Mouse (Mus musculus): ENCODE data around the gene Grhpr. TPM values are rescaled to one million over a fixed set of nuclear protein-coding genes. Genes with fewer than 3 reads are reported as not detected.

The Grhpr gene
- polyA plus RNA-seq, 1 experiment, result 71.1 TPM

DNA sequence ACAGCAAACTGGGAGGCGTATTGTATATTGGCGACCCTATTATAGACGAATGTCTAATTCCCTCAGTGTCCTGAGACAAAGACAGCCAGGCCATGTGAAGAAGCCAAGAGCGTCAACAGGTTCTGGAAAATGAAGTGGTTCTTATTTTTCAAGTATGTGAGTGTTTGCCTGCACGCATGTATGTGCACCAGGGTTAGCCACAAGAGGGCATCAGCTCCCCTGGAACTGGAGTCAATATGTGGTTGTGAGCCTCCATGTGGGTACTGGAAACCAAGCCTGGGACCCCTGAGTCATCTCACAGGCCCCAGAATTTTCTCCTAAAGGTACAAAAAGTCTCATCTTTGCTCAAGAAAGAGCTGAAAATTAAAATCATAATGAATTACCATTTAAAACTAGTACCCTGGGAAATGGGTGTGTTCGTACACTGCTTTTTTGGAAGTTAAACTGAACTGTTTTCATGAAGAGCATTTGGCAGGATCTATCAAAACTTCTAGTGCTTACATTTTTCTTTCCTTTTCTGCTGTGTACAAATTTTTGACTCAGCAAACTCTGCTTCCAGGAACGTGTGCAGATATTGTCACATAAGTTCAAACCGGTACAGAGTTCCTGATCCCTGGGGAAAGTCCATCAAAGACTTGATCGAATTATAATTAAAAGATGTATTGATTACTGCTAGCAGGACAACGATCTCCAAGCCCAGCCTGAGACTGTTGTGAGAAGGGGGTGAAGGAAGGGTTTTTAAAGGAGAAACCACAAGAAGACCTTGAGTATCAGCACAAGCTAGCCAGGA lies 4.1 kb upstream of the Grhpr start:
- no peak for TF ChIP-seq CEBPB (IDR thresholded peaks at IDR 0.05; ENCODE audit: insufficient read depth, poor library complexity, severe bottlenecking)
- no peak for TF ChIP-seq MYOD1 (IDR thresholded peaks at IDR 0.05; ENCODE audit: control insufficient read depth in 1 of 3, insufficient read length in 2 of 3, low read depth in 2 of 3)
- TF ChIP-seq TCF12 (IDR thresholded peaks at IDR 0.05; ENCODE audit: insufficient read depth, poor library complexity, severe bottlenecking), result no peak
- TF ChIP-seq SRF (IDR thresholded peaks at IDR 0.05; ENCODE audit: control insufficient read depth, insufficient read length, low read depth), result no peak
- TF ChIP-seq REST (IDR thresholded peaks at IDR 0.05; ENCODE audit: insufficient read depth, insufficient read length), result no peak
- no peak for TF ChIP-seq POLR2AphosphoS2 (IDR thresholded peaks at IDR 0.05; ENCODE audit: insufficient read length, low read depth)
- TF ChIP-seq MYOG (IDR thresholded peaks at IDR 0.05; ENCODE audit: control insufficient read depth in 1 of 3, insufficient read depth in 1 of 3, insufficient read length in 2 of 3, low read depth in 2 of 3), result no peak
- H3K79me2 ChIP-seq (ENCODE audit: control insufficient read depth, insufficient read depth), result no peaks in the 10 kb centered on the region
- no peaks in the 10 kb centered on the region for H3K27me3 ChIP-seq (ENCODE audit: control insufficient read depth, insufficient read depth, insufficient read length)
- no peak overlapping the region for H3K4me2 ChIP-seq (ENCODE audit: low read depth)
- no peaks in the 10 kb centered on the region for H3K36me3 ChIP-seq (ENCODE audit: control insufficient read depth, insufficient read depth)
- no peak overlapping the region for H3ac ChIP-seq (ENCODE audit: control insufficient read depth, insufficient read length)
- H3K4me3 ChIP-seq, result no peak overlapping the region

DNA sequence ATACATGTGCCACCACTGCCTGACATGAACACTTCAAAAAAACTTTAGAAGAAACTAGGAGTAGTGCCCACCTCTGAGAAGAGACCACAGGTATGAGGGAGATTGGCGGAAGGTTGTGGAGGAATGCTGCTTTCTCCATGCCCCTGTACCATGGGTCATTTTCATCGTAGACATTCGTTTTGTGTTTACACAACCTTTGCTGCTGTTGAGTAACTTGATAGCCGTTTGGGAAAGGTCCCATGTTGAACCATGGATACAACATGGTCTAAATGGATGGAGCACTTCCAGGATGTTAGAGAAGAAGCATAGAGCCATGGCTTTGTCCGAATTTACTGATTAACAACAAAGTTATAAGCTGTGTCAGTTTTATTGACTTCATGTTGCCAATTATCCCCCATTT lies 3.0 kb upstream of the Grhpr start:
- H3ac ChIP-seq (ENCODE audit: control insufficient read depth, insufficient read length), result no peak overlapping the region
- H3K27me3 ChIP-seq (ENCODE audit: control insufficient read depth, insufficient read depth, insufficient read length), result no peaks in the 10 kb centered on the region
- no peaks in the 10 kb centered on the region for H3K79me2 ChIP-seq (ENCODE audit: control insufficient read depth, insufficient read depth)
- H3K36me3 ChIP-seq (ENCODE audit: control insufficient read depth, insufficient read depth), result no peaks in the 10 kb centered on the region
- TF ChIP-seq TCF3 (IDR thresholded peaks at IDR 0.05; ENCODE audit: insufficient read length, low read depth) (no peak), MYOD1 (IDR thresholded peaks at IDR 0.05; ENCODE audit: control insufficient read depth in 1 of 3, insufficient read length in 2 of 3, low read depth in 2 of 3) (no peak), POLR2AphosphoS2 (IDR thresholded peaks at IDR 0.05; ENCODE audit: insufficient read length, low read depth) (no peak), POLR2A (IDR thresholded peaks at IDR 0.05; ENCODE audit: insufficient read length, low read depth) (no peak), CEBPB (IDR thresholded peaks at IDR 0.05; ENCODE audit: insufficient read depth, poor library complexity, severe bottlenecking) (no peak), REST (IDR thresholded peaks at IDR 0.05; ENCODE audit: insufficient read depth, insufficient read length) (no peak)
- H3K4me2 ChIP-seq (ENCODE audit: low read depth), result no peak overlapping the region
- no peak overlapping the region for H3K4me3 ChIP-seq

DNA sequence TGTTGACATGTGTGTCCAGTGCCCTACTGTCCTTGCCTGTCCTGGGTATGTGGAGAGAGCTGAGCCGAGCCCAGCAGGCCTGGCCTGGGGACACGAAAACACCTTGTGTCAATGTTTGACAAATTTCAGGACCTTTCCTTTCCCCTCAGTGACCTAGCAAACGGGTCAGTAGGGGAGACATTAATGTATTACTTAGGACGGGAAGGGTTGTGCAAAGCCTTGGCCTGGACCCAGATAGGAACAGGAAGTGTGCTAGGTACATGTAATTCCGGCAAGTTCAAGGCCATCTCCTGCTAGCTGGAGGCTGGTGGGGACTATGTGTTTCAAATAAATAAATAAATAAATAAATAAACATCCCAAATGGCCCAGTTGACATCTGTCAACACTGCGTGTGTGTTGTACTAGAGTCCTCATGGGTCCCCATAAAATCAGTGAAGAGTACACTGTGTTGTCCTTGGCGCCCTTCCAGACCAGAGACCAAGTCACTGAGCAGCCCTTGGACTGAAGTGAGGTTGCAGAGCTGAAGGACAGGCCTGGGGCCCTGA lies 1.3 kb upstream of the Grhpr start:
- Histone ChIP-seq H3K36me3 (ENCODE audit: control insufficient read depth, insufficient read depth) (no peaks in the 10 kb centered on the region), H3ac (ENCODE audit: control insufficient read depth, insufficient read length) (no peak overlapping the region), H3K4me3 (no peak overlapping the region), H3K79me2 (ENCODE audit: control insufficient read depth, insufficient read depth) (no peaks in the 10 kb centered on the region), H3K27me3 (ENCODE audit: control insufficient read depth, insufficient read depth, insufficient read length) (no peaks in the 10 kb centered on the region), H3K4me2 (ENCODE audit: low read depth) (no peak overlapping the region)
- no peak for TF ChIP-seq MYOD1 (IDR thresholded peaks at IDR 0.05; ENCODE audit: control insufficient read depth in 1 of 3, insufficient read length in 2 of 3, low read depth in 2 of 3)

DNA sequence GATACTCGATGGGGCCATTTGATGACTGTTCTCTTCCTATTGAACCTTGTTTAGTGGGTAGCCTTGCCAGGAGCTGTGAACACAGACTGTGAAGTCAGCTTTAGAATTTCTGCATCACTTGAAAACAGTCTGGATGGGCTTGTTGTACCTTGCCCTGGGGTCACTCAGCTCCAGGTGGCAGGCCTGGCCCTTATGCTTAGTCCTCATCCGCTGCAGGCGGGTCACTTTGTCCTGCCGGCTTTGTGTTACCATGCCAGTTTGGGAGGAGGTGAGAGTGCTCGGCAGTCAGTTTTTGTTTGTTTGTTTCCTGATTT lies 736 bp downstream of the Grhpr start:
- TF ChIP-seq POLR2A (IDR thresholded peaks at IDR 0.05; ENCODE audit: insufficient read length, low read depth) (no peak), REST (IDR thresholded peaks at IDR 0.05; ENCODE audit: insufficient read depth, insufficient read length) (no peak), POLR2AphosphoS2 (IDR thresholded peaks at IDR 0.05; ENCODE audit: insufficient read length, low read depth) (no peak), SRF (IDR thresholded peaks at IDR 0.05; ENCODE audit: control insufficient read depth, insufficient read length, low read depth) (no peak), CEBPB (IDR thresholded peaks at IDR 0.05; ENCODE audit: insufficient read depth, poor library complexity, severe bottlenecking) (no peak), USF1 (IDR thresholded peaks at IDR 0.05; ENCODE audit: low read depth) (no peak), E2F4 (IDR thresholded peaks at IDR 0.05; ENCODE audit: insufficient read depth) (no peak), TCF12 (IDR thresholded peaks at IDR 0.05; ENCODE audit: insufficient read depth, poor library complexity, severe bottlenecking) (no peak), TCF3 (IDR thresholded peaks at IDR 0.05; ENCODE audit: insufficient read length, low read depth) (no peak), MYOD1 (IDR thresholded peaks at IDR 0.05; ENCODE audit: control insufficient read depth in 1 of 3, insufficient read length in 2 of 3, low read depth in 2 of 3) (no peak)
- Histone ChIP-seq H3K79me2 (ENCODE audit: control insufficient read depth, insufficient read depth) (no peaks in the 10 kb centered on the region), H3ac (ENCODE audit: control insufficient read depth, insufficient read length) (peak overlapping the region; percentile 2), H3K27me3 (ENCODE audit: control insufficient read depth, insufficient read depth, insufficient read length) (no peaks in the 10 kb centered on the region), H3K4me3 (peak overlapping the region; percentile 43), H3K4me2 (ENCODE audit: low read depth) (peak overlapping the region; percentile 92), H3K36me3 (ENCODE audit: control insufficient read depth, insufficient read depth) (no peaks in the 10 kb centered on the region)

GRCm38 (mm10) chr4:44982440-44983130 lies 1.4 kb downstream of the Grhpr start:
- Histone ChIP-seq H3K4me3 (peak overlapping the region; percentile 43), H3K79me2 (ENCODE audit: control insufficient read depth, insufficient read depth) (no peaks in the 10 kb centered on the region), H3K36me3 (ENCODE audit: control insufficient read depth, insufficient read depth) (no peaks in the 10 kb centered on the region), H3K27me3 (ENCODE audit: control insufficient read depth, insufficient read depth, insufficient read length) (no peaks in the 10 kb centered on the region), H3K4me2 (ENCODE audit: low read depth) (peak overlapping the region; percentile 92), H3ac (ENCODE audit: control insufficient read depth, insufficient read length) (peak overlapping the region; percentile 2)
- no peak for TF ChIP-seq REST (IDR thresholded peaks at IDR 0.05; ENCODE audit: insufficient read depth, insufficient read length)
- no peak for TF ChIP-seq CEBPB (IDR thresholded peaks at IDR 0.05; ENCODE audit: insufficient read depth, poor library complexity, severe bottlenecking)
- TF ChIP-seq TCF12 (IDR thresholded peaks at IDR 0.05; ENCODE audit: insufficient read depth, poor library complexity, severe bottlenecking), result no peak
- no peak for TF ChIP-seq POLR2A (IDR thresholded peaks at IDR 0.05; ENCODE audit: insufficient read length, low read depth)
- no peak for TF ChIP-seq MYOG (IDR thresholded peaks at IDR 0.05; ENCODE audit: control insufficient read depth in 1 of 3, insufficient read depth in 1 of 3, insufficient read length in 2 of 3, low read depth in 2 of 3)
- no peak for TF ChIP-seq MAX (IDR thresholded peaks at IDR 0.05; ENCODE audit: low read depth)
- TF ChIP-seq TCF3 (IDR thresholded peaks at IDR 0.05; ENCODE audit: insufficient read length, low read depth), result no peak
- TF ChIP-seq MYOD1 (IDR thresholded peaks at IDR 0.05; ENCODE audit: control insufficient read depth in 1 of 3, insufficient read length in 2 of 3, low read depth in 2 of 3), result no peak
- no peak for TF ChIP-seq USF1 (IDR thresholded peaks at IDR 0.05; ENCODE audit: low read depth)
- TF ChIP-seq E2F4 (IDR thresholded peaks at IDR 0.05; ENCODE audit: insufficient read depth), result no peak
- no peak for TF ChIP-seq POLR2AphosphoS2 (IDR thresholded peaks at IDR 0.05; ENCODE audit: insufficient read length, low read depth)
- no peak for TF ChIP-seq SRF (IDR thresholded peaks at IDR 0.05; ENCODE audit: control insufficient read depth, insufficient read length, low read depth)
